Mouse (Mus musculus): Measurements from ENCODE around the gene Ccdc189.

DNA sequence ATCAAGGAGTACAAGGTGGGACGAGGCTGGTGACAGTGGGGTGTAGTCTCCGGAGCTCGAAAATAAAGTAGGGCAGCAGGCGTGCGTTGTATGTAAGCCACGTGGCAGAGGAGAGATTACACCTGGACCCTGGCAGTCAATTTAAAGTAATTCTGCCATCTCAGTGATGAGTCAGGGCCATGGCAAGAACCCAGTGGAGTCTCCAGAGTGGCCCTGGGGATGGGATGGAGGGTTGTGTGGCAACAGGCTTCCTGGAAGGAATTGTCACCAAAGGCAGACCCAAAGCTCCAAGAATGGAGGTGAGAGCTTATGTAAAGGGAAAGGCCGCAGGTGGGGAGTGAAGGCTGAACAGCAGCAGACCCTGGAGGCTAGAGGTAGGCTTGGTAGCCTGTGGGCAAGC is 12.2 kb upstream of the Ccdc189 start:
- no peak for TF ChIP-seq CTCF (IDR thresholded peaks at IDR 0.05; ENCODE audit: control insufficient read depth, insufficient read depth, insufficient replicate concordance, low read depth, low read length)
- no peak for TF ChIP-seq POLR2A (IDR thresholded peaks at IDR 0.05; ENCODE audit: control insufficient read depth, low read depth, low read length)

All from testis, adult 2 months (tissue).